Mouse (Mus musculus): ENCODE results near the gene Cdiptos.

Gene Cdiptos

DNA sequence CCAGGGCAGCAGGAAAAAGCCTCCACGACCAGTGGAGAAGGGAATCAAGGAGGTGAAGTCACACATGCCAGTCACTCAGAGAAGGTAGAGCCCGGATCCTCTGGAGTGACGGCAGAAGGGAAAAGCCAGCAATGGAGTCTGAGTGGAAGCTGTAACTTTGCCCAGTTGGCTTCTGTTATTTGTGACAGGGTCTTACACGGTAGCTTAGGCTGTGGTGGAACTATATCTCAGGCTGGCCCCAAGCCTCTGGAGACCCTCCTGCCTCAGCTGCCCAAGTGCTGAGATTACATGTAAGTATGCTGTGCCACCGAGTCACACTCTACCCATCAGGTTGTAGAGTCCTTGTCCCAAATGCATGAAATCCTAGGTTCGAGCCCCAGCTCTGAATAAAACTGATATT is 37.5 kb upstream of the Cdiptos start:
- no peak for DNase-seq

DNA sequence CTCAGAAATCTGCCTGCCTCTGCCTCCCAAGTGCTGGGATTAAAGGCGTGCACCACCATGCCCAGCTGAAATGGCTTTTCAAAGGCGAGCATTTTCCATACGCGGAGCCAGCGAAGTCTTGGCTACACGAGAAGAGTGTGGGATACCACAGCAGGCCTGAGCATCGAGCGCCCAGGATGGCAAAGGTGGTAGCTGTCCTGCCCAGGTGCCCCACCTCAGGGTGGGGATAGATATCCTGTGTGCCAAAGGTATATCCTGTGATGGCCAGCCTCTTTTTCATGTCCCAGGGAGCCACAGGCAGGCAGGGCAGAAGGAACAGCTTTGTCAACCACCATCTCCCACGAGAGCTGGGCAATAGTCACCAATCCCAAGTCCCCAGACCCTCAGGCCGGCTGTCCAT is 36.9 kb upstream of the Cdiptos start:
- DNase-seq: no peak

DNA sequence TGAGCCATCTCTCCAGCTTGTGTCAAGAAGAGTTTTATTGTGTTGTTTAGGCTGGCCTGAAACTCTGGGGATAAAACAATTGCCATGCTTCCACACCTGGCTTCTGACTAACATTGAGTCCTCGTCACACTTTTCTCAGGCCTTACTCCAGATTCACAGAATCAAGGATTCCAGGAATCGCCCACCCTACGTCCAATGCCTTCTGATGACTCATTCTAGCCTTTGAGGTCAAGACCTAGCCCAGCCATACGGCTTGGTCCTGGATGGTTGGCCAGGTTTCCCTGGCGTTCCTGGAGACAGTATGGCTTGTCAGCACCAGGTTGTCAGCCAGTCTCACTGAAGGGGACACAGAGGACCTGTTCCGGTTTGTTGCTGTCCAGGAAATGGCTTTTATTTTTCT is 36.5 kb upstream of the Cdiptos start:
- no peak for DNase-seq

DNA sequence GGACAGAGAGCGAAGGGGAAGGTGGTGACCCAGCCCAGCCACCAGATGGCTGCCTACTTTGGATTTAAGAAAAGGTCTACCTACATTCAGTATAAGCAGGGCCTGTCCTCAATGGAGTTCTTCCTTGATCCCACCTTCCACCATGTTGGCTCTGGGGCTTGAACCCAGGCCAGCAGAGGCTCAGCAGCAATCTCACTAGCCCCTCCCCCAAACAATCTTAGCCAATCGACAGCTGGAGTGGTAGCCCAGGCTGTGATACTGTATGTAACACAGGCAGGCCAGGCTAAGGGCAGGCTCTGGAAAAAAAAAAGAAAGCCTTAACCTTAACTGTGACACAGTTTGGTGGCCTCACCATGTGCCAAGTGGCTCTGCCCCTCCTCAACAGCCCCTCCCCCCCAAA is 35.8 kb upstream of the Cdiptos start:
- DNase-seq: no peak

DNA sequence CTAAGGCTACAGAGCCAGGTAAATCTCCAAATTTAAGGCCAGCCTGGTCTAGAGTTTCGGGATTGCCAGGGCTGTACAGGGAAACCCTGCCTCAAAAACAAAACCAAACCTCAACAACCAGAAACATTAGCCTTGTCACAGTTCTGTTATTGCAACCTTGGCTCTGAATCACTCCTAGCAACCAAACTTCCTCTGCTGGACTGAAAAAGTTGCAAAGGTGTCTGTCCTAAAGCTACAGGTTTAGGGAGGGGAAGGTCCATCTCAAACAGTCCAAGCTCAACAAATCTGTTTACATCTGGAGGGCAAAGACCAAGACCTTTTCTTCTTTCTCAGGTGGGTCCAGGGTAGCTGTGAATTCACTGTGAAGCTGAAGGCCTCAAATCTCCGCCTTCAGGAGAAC is 35.2 kb upstream of the Cdiptos start:
- DNase-seq: no peak

DNA sequence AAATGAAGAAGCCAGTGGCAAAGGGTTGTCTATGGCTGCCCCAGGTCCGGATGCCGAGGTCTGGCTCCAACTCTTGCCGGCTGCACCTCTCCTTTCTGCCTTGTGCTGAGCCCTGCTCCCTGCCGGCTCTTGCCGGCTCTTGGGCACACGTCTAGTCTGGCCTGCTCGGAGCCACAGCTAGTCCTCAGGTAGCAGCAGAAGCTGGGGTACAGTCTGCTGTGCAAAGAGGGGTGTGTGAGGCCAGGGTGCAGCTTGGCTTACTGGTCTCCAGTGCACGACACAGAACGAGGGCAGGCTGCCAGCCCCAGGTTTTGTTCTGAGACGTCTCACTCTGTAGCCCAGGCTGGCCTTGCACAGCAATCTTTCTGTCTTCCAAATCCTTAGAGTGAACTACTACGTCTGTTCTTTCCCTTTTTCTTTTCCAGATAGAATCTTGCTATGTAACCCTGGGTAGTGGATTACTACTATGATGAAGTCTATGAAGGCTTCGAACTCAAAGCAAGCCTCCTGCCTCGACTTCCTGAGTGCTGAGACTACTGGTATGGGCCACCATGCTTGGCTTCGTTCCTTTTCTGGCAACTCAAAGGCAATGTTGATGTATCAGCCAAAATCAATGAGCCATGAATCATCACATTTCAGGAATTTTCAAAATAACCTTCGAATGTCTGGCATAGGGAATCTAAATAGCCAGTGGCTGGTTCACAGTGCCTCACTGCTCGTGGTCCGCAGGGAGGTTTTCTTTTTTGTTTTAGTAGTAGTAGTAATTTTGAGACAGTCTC is 33.6 kb upstream of the Cdiptos start:
- DNase-seq: no peak

DNA sequence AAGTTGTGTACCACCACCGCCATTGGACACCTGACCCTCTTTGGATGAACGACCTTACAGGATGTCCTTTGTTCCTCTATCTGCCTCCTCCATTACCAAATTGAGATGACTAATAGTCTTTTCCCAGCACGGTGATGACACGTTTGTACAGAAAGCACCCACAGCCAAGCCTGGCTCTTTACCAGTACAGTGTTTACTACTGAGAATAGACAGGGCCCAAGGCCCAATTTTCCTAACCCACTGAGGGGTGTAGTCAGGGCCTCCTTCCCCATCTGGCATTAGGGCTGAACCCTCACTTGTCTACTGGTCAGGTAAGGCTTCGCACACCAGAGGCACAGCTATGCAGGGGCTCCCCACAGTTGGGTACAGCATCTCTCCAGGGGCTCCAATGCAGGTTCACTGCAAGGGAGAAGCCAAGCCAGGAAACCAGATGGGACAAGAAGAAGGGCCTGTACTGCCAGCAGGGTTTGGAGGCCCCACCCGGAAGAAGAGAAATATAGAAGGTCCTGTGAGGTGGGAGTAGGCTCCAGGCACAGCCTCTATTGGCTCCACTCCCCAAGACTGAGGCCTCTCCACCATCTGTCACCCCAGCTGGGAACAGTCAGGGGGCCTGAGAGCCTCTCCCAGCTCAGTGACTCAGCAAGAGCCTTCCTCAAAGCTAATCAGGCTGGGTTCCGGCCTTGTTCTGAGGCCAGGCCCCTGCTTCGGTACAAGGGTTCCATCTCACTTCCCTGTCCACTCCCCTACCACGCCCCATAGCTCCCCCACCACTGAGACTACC is 32.5 kb upstream of the Cdiptos start:
- peak; percentile 60 for DNase-seq

DNA sequence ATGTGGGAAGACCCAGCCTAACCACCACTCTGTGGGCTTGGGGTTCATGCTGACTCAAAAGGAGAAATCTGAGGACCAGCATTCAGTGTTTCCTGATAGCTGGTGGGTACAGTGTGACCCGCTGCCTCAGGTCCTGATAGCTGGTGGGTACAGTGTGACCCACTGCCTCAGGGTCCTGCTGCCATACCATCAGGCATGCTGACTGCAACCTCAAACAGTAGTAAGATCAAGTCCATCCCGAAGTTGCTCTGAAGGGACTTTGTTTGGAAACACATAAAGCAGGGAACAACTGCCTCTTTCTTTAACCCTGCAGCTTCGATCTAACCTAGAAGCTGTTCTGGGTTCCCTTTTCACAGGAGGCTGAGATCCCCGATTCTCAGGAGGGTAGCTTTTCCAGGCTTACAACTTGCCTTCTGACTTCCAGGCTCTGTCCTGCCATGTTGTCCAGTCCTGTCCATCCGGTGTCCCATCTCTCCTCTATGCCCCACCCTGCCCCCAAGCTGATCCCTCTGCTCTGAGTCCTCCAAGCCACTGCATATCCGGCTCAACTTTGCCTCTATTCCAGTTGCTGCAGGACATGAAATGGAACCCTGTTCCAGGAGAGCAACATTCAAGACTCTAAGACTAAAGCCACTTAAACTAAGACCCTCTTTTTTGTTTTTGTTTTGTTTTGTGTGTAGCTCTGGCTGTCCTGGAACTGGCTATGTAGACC is 31.6 kb upstream of the Cdiptos start:
- DNase-seq: no peak

DNA sequence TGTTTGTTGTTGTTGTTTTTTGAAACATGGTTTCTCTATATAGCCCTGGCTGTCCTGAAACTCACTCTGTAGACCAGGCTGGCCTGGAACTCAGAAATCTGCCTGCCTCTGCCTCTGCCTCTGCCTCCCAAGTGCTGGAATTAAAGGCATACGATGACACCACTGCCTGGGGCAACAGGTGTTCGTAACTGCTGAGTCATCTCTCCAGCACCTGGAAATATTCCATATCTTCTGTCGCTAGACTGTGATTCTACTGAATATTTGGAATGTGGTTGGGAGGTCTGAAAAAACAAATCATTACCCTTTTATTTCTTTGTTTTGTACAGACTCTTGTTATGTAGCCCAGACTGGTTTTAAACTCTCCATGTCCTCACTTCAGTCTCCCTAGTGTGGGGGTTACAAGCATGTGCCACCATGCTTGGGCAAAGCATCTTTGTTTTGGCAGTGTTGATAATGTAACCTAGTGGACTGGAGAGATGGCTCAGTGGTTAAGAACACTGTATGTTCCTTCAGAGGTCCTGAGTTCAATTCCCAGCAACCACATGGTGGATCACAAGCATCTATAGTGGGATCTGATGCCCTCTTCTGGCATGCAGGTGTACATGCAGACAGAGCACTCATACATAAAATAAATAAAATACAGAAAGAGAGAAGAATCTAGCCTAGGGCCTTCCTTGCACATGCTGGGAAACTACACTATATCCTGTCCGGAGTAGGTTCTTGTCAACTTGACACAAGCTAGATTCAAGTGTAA is 28.4 kb upstream of the Cdiptos start:
- no peak for DNase-seq

DNA sequence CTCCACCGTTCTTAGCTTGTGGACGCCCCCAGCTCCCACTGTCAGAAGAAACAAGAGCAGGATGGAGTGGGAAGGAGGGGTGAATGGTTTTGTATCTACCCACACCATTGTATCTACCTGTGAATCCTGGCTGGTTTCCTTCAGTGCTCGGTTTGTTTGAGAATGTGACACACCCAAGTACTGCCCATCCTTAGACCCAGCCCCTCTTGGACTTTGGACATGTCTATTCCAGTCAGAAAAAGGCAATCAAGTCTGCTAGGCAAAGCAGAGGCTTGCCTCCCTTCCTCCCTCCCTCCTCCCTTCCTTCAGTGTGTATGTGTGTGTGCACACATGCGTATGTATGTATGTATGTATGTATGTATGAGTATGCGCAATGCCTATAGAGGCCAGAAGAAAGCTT is 27.7 kb upstream of the Cdiptos start:
- DNase-seq: no peak

DNA sequence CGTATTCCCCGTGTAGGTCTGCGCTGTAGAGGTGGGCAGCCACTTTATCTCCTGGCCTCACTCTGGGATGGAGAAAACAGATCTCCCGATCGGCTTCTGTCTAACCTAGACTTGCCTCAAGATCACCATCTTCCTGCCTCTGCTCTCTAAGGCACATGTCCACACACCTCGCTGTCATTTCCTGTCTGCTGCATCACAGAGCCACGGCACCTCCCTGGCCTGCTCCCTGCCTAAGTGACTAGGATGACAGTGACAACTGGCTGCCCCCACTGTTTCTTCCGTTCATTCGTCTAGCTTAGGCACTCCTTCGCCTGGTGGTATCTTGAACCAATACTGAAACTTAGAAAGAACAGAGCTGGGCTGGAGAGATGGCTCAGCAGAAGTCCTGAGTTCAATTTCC is 23.7 kb upstream of the Cdiptos start:
- no peak for DNase-seq

DNA sequence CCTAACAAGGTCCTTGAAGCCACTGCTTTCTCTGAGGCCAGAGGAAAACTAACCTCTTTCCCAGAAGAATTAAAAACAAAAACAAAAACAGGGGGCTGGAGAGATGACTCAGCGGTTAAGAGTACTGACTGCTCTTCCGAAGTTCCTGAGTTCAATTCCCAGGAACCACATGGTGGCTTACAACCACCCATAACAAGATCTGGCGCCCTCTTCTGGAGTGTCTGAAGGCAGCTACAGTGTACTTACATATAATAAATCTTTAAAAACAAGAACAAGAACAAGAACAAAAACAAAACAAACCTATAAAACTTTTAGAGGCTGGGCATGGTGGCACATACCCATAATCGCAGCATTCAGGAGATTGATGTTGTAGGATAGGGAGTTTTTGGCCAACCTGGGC is 20.6 kb upstream of the Cdiptos start:
- DNase-seq: no peak

DNA sequence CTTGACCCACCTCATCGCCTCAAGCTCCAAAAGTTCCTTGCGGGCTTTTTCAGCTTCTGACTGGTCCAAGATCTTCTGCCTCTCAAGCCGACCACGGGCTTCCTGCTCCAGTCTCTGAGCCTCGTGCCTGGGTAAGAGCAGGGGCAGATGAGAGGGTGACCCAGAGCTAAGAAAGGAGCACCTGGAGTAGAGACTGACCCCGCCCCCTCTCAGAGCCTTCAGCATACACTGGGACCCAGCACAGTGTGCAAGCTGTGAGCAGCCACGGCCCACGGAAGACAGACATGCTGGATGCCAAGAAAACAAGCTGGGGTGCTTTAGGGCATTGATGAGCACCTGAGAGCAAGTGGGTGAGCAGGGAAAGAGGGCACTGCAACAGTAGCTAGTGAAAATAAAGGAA is 12.9 kb upstream of the Cdiptos start:
- no peak for DNase-seq

DNA sequence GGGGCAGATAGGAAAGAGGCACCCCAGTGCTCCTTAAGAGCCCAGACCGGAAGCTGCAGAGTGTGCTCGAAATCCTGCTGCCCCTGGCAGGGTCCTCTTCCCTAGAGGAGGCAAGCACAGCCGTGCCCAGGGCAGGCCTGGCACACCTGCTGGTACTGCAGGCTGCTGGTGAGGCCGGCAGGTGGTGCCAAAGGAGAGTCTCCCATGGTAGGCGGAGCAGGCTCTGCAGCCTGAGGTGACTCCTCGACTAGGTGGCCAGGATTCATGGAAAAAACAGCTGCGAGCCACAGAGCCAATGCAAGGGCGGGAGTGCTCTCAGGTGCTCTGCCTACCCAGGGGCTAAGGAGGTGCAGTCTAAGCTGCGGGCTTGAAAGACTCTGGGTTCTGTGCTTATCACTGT is 10.4 kb upstream of the Cdiptos start:
- peak; percentile 70 for DNase-seq

DNA sequence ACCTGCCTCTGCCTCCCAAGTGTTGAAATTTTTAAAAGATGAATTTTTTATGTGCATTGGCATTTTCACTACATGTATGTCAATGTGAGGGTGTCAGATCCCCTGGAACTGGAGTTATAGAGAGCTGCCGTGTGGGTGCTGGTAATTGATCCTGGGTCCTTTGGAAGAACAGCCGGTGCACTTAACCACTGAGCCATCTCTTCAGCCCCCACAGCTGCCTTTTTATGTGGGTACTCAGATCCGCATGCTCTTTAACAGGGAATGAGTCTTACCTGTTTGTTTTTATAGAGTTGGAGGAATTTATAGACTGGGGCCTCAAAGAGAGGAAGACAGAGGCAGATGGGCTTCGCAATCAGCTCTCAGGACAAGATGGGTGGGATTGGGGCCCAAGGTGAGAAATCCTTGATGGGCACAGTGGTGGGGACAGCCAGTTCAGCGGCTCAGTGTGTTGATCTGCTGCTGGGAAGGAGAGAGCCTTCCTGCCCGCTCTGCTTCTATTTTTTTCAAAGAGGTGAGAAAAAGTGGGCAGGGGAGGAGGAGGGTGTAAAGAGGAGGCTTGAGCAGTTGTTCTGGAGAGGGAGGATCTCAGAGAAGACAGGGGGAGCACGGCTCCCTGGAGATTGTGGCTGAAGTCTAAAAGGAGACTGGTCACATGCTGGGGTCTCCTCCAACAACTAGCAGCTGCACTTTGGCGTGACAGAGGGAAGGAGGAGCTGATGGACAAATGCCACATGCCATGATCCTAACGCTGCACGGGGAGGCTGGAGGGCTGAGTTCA is 9.0 kb upstream of the Cdiptos start:
- no peak for DNase-seq

DNA sequence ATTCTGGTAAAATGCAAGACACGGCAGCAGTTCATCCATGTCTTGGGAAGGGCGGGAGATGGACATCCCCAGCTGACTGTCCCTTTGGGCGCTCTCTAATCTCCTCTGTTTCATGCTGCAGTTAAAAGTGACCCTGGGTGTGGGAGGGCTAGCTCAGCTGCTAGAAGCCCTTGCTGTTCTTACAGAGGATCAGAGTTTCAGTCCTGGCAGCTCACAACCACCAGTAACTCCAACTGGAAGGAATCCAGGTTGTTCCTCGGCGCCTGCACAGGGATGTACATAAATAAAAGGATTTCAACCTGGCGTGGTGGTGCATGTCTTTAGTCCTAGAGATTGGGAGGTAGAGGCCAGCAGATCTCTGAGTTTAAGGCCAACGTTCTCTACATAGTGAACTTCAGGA is 7.2 kb upstream of the Cdiptos start:
- DNase-seq: no peak

DNA sequence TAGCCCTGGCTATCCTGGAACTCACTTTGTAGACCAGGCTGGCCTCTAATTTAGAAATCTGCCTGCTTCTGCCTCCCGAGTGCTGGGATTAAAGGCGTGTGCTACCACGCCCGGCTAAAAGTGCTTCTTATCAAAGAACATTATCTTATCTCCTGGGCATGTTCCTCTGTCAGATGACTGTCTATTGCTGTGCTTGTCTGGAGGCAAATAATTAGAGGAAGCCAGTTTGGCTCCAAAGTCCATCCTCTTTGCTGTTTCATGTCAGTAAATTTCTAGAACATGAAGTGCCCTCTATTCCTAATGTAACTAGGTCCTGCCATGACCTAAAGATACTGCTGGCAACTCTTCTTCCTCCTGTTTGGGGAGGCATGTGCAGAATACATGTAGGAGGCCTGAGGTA is 6.2 kb upstream of the Cdiptos start:
- no peak for DNase-seq

DNA sequence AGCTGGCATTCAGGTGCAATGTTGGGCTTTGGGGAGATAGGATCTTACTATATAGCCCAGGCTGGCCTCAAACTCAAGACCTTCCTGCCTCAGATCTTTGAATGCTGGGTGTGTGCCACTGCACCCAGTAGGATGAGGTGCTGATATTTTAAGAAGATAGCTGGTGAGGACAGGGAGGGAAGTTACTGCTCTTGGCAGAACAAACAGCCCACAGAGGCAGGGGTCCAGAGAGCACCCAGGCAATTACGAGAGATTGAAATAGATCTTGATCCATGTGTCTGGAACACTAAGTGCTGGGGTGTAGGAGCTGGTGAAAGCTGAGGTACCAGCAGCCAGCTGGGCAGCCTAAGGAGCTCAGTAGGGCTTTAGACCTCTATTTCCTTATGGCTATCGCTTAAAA is 5.7 kb upstream of the Cdiptos start:
- no peak for DNase-seq

DNA sequence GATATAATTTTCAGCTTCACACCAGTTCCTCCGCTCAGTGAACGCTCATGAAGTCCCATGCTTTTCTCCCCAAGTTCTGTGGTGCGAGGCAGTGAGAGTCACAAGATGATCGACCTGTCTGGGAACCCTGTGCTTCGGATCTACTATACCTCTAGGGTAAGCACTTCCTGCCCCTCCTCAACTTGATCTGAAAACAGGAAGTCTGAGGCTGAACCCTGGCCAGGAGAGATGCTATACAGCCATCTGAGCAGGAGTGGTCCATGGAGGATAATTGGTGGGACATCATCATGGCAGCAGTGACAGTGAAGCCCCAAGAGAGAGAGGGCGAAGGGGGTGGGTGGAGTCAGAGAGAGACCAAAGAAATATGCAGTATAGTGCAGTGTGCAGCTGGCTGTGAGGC is 2.9 kb upstream of the Cdiptos start:
- no peak for DNase-seq

DNA sequence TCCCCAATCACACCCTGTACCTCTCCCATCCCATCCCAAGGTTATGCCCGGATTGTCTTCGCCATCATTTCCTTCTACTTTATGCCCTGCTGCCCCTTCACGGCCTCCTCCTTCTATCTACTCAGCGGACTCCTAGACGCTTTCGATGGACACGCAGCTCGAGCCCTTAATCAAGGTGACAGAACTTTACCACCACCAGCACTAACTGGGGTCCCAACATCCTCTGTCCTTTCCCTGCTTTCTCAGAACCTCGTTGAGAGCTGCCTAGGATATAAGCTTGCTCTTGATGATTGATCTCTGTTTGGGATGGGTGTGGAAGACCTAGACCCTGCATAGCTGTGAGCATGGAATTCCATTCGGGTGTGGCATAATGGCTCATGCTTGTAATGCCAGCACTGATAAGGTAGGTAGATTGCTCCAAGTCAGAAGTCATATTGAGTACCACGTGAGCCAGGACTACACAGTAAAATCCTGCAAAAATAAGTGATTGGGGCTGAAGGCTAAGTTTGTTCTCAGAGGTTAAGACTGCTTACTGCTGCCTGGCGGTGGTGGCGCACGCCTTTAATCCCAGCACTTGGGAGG is 1.1 kb upstream of the Cdiptos start:
- no peak for DNase-seq

DNA sequence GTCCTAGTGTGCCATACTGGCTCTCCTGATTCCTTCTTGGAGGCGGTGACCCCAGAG is 177 bp downstream of the Cdiptos start, which contains the start of gene Cdipt:
Gene Cdipt, plus strand, starts transcription at position 22 of the 57 bp plus-strand sequence.
- no peak for DNase-seq

DNA sequence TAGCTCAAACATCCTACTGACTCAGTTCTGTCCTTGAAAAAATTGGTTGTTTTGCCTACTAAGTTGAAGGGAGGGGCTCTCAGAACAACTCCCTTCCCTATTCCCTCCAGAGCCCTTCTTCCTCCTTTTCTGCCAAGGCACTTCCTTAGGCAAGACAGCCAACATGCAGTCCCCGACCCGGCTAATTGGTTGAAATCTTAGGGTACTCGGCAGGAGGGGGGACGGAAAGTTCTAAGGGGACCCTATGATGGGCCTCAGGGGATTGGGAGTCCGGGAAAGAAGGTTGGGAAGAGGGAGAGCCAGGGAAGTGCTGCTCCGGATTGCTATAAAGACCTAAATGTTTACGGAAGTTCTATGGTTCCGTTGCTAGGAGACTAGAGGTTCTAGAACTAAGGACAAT is 405 bp downstream of the Cdiptos start:
- DNase-seq: no peak

DNA sequence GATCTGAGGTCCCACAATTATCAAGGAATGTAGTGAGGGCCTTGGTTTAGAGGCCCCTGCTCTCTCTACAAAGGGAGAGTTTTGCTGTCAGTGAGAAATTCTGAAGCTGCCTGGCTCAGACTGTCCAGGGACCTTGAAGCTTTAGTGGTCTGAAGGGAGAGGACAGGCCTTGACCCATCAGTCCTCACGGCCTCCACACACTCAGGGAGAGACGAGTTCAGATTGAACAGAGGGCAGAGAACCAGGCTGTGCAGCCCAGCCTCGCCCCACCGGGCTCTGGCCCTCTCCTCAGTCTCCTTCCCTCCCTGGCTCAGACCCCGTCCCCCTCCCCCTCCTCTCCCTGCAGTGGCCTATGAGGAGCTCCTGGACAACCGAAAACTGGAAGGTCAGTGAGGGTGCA is 8.5 kb downstream of the Cdiptos start:
- no peak for DNase-seq

All from kidney, adult 11 months (tissue).